Mouse (Mus musculus) duodenum, adult 2 months (tissue): ENCODE measurements around the gene Zfp989. TPM values are rescaled to one million over a fixed set of nuclear protein-coding genes. Genes with fewer than 3 reads are reported as not detected.

Experiments used
- polyA plus RNA-seq: library from polyadenylated mRNA; depleted of rRNA; stranded (reverse); fragments of >200 nt; gene quantifications from 2 replicates; pipeline ENCODE4 v1.2.3, GENCODE M21; 2012; ENCODE audit warnings: low replicate concordance; rRNA removed

Gene Zfp989
- not detected in 2 replicates for polyA plus RNA-seq

GRCm38 (mm10) chr4:146971757-146972156 lies at the start of gene Zfp989:
TSS of gene Zfp989 (plus strand) at chr4:146971976.

GRCm38 (mm10) chr4:147021550-147021949 lies 49.8 kb downstream of the Zfp989 start, which contains the start of gene Rex2:
TSS of gene Rex2 (plus strand) at chr4:147021850.

Other genes starting within 250 kb of the Zfp989 start
- not detected in 2 replicates for gene Gm21411, start 62.4 kb upstream of the Zfp989 start, polyA plus RNA-seq
- gene Rex2, start 49.9 kb downstream of the Zfp989 start, polyA plus RNA-seq, result not detected in 2 replicates
- not detected in 2 replicates for gene Zfp991, start 160.1 kb downstream of the Zfp989 start, polyA plus RNA-seq